Mouse (Mus musculus) heart, adult 11 months (tissue): Measurements from ENCODE around the gene Timp3.
A peak's percentile ranks its signal among the peaks of the same experiment; 100 is the strongest.

Experiments
- DNase-seq: peaks from one replicate; pipeline ENCODE4 v3.0.0; 2022

The Timp3 gene

DNA sequence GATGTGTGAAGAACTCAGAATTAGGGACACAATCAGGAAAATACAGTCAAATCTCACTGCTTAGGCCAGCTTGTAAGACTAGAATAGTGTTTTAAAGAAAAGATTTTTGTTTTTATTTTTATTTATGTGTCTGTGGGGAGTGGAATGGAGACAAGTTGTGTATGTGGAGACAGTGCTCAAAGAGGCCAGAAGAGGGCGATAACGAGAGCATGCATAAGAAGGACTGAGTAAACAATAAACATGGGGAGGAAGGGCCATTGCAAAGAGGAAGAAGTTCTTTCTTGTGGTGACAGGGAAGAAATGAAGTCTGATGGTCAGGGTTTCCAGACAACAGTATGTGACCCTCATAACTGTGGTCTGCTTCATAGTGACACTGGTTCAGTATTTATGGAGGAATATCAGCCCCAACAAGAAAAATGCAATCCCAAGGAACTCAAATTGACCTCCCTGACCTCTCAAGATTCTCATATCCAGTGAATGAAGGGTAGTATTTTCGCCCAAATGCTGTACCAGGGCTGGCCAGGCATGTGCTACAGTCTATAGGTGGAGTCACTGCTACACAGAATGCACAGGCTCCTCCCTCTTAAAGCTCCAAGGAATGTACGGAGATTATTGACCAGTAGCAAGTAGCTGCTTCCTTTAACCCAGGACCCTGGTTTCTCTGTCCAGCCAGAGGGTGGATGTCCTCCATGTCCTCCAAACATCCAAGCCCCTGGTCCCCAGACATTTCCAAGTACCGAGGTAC lies 56.8 kb downstream of the Timp3 start:
- peak; percentile 88 for DNase-seq

DNA sequence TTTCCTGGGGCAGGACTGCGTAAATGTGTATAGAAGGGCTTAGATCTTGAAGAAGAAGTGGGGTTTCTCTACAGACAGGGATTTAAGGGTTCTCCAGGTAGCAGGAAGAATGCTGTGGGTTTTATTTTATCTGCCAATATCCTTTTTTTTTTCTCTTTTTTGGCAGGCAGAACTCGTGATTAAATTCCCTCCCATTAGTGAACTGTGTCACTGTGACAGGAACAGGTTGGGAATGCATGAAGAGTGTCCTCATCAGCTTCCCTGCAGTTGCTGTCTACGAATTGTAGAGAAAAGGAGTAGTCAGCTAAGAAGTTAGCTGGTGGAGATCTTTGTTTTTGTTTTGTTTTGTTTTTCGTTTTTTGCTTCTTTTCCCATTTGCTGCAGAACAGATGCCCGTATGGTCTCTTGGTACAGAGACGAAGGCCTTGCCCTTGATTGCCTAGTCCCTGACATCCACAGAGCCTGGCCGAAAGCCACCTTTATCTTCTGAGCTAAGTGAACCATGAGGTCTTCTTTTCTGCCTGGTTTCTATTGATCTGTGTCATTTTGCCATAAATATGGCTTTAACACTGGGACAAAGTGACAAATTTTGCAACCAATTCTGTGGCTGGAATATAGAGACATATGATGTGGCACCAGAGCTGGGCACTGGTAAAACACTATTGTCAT lies 58.3 kb downstream of the Timp3 start:
- no peak for DNase-seq

DNA sequence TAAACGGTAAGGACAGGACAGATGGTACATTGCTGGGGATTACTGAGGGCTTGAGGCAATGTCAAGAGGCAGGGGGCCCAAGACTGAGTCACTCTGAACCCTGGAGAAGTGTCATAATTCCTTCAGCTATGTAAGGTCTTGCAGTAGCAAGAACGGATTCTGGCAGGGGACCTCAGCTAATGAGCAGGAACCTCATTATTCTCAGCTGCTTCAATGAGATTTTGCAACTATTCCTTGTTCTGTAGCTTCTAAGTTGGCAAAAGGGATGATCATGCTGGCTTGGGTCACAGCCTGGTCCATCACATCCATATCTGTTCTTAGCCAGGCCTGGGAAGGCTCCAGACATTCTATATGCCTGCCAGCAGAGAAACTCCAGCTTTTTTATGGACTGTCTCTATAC lies 59.0 kb downstream of the Timp3 start:
- peak; percentile 88 for DNase-seq

DNA sequence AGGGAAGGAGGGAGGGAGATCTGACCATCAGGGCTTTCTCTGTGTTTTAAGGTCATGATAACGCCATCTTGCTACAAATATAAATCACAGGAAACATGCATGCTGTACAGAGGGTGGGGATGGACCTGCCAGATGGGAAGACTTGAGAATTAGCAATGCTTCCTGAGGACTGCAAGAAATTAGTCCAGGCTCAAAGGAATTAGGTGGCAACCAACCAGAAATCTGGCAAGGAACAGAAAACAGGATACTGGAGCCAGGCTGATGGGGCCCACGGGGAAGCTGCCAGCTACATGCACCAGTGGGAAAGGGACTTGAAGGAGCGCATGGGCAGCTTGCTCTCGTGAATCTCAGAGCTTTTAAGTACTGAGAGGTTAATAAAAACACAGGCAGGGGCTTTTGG lies 59.5 kb downstream of the Timp3 start:
- DNase-seq, result peak; percentile 92

DNA sequence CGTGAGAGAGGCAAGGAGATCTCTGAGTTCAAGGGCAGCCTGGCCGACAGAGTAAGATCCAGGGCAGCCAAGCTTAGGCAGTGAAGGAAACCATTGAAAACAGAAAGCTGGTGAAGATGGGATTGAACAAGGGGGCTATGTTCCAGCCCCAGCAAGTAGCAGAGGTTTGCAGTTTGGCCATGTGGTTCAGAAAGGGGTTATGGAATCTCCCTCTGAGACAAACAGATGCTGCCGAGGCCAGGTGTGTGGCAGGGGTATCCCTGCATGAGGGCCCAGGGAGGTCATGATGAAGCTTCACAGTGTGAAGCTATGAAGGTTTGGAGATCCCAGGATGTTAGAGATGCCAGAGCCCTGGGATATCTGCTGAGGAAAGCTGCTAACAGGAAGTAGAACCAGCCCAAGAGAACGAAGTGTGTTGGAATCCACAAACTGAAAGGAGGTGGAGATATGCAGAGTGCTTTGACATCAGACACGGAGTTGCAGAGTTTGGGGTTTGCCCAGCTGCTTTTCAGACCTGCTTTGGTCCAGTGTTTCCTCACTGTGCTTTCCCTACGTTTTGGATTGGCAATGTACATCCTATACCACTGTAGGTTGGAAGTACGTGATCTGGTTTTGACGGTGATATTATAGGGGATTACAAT lies 63.6 kb downstream of the Timp3 start:
- DNase-seq, result no peak

DNA sequence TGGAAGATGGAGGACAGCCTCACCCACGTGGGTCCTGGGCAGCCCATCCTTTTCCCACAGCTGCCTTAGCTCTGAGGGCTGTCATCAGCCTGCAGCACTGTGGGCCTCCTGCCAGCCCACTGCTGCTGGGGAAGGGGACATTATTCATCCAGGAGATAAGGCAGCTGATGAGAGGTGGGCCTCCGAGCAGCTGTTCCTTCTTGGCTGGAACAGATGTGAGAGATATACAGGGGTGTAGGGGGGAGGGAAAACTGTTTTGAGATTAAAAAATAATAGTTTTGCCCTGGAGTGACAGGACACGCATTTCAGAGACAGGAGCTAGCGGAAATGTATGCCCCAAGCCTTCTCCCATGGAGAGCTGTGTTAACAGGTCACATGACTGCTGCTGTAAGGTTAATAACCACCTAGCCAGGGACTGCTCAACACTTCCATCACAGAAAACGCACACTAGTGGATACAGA lies 65.5 kb downstream of the Timp3 start:
- peak; percentile 98 for DNase-seq

DNA sequence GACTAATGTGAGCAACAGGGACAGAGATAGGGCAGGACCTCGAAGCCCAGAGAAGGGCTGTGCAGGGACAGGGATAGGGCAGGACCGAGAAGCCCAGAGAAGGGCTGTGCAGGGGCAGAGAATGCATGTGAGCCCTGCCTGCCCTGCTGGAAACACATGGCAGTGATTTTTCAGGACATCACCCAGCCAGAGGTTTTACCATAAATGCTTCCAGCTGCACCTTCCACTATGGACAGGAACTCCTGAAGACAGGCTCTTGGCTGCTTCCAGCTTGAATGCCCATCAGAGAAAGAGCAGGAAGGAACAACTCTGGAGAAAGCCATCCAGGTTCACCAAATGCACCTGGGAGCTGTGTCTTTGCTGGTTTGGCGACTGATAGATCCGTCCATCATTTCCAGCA lies 67.2 kb downstream of the Timp3 start:
- DNase-seq, result no peak

DNA sequence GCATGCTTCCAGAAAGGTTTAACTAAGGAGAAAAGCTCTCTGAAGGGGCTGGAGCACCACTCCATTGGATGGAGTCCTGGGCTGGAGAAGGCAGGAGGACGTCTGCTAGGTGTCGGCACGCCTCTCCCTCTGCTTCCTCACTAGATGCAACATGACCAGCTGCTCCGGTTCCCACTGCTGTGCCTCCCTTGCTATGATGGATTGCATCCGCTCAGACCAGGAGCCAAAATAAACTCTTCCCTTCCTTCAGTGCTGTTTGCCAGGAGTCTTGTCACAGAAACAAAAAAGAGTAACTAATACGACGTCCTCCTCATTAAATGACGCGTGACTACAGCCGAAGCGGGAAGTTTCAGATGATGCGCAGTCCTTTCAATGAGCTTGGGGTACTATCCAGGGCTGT lies 68.6 kb downstream of the Timp3 start:
- peak; percentile 98 for DNase-seq

DNA sequence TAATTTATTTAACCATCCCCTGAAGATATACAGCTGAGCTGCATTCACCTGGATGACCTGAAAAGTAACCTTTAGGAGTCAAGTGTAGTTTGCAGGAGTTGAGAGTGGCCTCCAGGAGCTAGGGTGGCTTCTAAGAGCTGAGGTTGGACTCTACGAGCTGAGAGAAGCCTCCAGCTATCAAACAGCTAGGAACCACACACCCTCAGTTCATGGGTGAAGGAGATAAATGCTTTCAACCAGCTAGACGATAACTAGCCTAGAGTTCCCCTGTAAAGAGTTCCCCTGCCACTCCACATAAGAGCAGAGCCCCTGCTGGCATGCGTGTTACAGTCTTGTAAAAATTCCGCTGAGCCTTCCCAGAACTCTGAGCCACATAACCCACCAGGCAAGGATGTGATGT lies 69.2 kb downstream of the Timp3 start:
- no peak for DNase-seq

DNA sequence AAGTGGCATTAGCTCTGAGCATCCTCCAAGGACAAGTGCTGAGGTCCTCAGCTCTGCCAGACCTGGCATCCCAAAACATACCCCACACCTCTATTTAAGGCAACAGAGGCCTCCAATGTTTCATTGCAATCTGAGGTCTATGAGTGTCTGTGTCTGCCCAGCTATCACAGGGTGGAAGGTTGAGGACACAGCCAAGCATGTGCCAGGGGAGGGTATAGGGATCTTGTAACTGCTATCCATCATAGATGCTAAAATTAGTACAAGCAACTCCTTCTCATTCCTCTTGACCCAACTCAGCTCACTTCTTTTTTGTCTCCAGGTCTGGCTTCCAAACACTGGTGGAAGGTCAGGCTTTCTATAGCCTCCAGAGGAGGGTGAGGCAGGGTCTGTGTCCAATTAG lies 71.4 kb downstream of the Timp3 start:
- DNase-seq, result peak; percentile 96

DNA sequence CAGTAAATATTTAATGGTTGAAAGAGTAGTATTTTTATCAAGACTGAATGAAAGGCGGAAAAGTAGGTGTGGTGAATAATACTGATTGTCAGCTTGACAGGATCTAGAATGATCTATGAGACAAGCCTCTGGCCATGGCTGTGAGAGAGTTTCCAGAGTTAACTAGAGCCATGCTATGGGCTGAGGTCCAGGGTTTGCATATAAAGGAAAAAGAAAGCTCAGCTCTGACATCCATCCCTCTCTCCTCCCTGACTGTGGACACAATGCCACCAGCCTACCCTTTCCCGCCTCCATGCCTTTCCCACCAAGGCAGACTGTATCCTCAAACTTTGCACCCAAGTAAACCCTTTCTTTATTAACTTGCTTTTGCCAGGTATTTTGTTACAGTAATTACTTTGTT lies 73.9 kb downstream of the Timp3 start:
- peak; percentile 61 for DNase-seq

DNA sequence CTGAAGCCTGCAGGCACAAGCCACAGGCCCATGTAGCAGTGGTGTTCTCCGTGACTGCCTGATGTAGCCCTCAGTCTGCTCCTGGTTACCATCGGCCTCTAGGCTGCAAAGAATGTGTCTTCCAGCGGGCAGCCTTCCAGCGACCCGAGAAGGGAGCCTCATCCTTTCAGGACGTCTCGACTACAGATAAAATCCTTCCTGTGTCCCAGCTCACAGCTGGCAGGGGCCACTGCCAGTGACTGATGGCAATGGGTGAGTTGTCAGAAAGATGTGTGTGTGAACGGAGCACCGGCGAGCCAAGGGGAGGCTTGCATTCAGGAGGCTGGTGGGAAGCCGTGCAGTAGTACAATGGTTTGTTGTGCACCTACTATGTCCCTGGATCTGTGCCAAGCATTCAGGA lies 75.7 kb downstream of the Timp3 start:
- peak; percentile 88 for DNase-seq

DNA sequence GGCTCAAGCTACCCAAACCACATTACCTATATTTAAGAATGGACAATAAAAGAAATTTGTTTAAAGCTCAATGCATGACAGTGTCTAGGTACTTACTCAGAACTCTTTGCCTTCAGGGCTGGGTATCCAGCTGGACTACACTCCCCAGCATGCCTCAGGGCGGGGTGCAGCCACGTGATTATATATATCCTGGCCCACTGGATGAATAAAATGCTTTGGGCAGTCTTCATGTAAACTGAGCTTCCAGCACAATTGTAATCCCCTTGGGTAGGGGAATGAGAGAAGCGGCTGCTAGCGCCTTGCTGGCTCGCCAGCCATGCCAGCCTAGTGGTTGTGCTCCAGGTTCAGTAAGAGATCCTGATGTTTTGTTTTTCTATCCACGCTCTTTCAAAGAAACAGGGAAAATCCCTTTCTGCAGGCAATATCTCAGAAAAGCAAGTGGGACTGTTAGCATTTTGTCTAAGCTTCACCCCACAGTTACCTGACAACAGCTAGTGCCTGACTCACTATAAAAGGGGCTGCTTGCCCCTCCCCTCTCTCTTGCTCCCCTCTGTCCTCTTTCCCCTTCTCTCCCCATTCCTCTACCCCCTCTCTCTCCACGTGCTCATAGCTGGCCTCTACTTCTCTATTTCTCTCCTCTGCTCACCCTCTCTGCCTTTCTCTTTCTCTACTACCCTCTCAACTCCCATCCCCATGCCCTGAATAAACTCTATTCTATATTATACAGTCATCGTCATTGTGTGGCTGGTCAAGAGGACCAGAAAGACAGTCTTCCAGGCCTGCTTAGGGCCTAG lies 76.4 kb downstream of the Timp3 start:
- peak; percentile 79 for DNase-seq

DNA sequence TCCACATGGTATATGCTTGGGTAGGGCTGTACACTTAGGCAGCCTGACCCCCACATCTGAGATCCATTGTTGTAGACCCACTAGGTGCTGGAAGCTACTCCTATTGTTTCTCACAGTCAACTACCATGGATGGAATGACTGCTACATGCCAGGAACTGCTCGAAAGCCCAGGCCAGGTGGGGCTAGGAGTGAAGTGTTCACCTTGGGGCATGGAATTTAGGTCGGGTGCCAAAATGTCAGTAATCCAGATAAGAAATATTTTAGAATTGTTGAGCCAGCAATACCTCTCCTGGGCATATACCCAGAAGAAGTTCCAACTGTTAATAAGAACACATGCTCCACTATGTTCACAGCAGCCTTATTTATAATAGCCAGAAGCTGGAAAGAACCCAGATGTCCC lies 78.6 kb downstream of the Timp3 start:
- peak; percentile 41 for DNase-seq

DNA sequence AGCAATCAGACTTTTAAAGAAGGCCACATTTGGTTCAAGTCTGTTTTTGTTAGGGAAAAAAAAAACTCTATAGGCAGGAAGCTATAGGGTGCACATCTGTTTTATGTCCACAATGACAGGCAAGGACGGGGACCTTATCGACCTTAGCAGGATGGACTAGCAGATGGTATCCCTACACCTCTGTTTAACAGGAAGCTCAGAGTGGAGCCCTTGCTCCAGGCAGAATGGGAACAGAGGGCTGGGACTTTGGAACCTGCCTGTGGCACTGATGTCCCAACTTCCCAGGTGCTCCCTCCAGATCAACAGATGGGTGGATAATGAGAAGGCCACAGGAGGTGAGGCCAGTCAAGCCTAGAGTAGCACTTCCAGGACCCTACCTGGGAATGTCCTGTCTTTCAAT lies 80.5 kb downstream of the Timp3 start:
- DNase-seq, result peak; percentile 71

DNA sequence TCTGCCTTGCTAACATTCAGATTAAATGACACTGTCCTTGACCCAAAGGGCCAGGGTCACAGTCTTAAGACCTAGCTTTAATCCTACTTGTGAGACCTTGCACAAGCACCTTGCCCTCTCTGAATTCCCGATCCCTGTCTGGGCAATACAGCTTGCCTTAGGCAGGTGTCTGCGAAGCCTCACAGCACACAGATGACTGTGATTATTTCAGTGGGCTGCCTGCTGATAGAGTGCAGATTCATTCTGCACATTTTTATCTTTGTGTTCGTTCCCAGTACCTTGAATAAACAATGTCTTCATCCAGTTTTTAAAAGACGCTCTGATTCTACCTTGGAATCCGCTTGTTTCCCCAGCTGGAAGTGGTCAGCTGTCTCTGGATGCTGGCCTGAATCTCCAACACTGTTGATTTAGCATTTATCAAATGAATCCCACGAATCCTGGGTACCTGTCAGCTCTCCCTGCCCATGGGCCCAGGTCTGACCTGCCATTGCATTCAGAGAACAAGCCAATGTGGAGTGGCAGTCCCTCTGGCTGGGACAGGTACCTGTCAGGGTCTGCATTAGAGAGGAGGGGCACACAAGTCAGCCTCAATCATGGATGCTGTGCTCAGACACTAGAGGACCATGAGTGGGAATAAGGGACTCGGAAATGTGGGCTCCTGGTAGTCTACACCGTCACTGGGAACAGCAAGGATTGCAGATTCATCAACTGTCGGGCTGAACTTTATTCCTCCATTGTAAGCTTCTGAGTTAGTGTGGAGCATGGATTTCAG lies 81.2 kb downstream of the Timp3 start:
- peak; percentile 78 for DNase-seq

DNA sequence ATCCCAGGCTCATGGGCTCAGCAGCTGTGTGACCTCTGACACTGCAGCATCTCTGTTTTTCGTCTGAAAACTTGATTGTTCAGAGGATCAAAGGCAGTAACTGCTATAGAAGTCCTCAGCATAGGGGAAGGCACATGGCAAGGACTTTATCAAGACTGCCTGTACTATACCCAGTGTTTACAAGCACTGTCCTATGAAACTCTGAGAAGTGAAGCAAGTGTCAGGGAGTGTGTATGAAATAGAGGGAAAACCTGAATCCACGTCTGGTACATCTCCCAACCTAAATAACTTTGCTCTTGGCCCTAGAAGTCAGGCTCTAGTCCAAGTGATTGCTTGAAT lies 81.7 kb downstream of the Timp3 start:
- DNase-seq, result peak; percentile 27

DNA sequence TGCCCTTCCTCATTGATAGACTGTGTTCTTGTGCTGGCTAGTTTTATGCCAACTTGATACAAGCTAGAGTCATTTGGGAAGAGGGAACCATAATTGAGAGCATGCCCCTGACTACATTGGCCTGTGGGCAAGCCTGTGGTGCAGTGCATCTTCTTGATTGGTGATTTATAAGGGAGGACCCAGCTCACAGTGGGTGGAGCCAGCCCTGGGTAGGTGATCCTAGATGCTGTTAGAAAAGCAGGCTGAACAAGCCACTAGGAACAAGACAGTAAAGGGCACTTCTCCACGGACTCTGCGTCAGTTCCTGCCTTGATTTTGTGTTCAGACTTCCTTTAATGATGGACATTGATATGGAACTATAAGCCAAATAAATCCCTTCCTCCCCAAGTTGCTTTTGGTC lies 84.5 kb downstream of the Timp3 start:
- DNase-seq, result peak; percentile 83

DNA sequence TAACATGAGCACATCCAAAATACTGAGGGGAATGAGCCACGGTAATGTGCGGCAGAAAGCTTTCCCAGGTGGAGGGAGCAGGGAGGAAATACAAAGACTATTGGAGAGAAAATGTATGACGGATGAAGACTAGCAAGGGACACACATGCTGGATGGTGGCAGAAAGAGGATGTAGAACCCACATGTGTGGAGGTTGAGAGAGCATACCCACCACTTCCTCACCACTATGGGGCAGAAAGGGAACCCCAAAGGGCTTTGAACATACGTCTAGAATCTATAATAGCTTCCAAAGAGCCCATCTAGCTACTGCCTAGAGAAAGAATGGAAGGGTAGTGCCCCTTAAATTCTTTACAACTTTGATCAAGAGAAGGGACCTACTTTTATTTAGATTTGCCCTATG lies 85.5 kb downstream of the Timp3 start:
- no peak for DNase-seq

DNA sequence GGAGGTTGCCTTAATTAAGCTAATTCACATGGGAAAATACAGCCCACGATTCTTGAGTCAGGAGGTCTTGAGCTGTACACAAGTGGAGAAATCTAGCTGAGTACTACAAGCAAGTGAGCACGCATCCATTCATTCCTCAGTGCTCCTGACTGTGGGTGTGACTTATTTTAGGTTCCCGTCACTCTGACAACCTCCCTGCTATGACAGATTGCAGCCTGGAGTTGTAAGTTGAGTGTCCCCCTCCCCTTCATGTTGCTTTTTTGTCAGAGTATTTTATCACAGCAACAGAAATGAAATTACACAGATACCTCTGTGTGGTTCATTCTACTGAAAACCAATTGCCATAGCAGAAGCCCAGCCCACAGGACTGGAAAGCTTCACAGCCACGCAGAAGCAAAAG lies 86.1 kb downstream of the Timp3 start:
- peak; percentile 79 for DNase-seq

DNA sequence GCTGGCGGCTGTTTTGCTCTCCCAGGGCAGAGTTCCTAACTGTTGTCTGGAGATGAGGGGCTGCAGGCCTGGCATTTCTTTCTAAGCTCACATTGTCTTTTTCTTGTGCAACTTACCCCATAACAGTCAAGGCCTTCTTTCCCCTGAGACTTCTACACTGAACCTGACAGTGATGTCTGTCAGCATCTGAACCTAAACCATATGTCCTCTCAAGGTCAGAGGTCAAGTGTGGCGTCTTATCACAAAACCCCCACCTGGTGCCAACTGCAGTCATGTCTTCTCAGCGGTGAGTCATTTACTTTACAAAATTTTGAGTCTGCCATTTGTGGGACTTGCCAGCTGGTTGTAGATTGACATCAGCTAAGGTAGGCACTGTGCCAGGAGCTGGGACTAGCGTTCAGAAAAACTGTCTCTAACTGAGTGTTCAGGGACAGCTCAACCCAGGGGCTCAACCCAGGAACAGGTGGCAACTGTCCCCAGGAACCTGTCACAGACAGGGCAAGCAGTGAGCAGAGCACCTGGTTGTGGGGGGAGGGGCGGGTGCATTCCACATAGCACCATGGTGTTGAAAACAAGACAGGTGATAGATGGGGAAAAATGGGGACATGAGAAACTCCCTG lies 87.8 kb downstream of the Timp3 start:
- peak; percentile 88 for DNase-seq

DNA sequence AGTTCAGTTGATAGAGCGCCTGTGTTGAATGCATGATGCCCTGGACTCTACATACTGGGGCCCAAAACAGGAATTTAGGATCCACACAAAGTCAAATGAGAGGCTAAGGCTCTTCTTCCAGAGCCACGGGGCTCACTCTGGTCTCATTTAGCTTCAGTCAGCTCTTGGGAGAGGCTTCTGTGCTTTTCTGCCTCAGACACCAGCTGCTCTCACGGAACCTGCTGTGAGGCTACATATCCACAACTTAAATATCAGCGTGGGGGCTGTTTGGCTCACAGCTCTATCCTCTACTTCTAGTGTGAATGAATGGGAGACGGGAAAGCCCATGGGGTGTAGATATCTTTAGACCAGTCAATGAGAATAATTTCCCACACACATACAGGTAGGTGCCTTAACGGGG lies 88.6 kb downstream of the Timp3 start:
- peak; percentile 59 for DNase-seq
